Mouse (Mus musculus) ES-E14 (cell line): ENCODE results near the gene Tmem229b. TPM values are rescaled to one million over a fixed set of nuclear protein-coding genes. Genes with fewer than 3 reads are reported as not detected.
"Not testable (repeated sequence)": the region's sequence is repeated elsewhere in the genome, so short reads cannot be mapped to it uniquely, and the experiment has no call there.

Source experiments
- DNase-seq: peaks from one replicate; pipeline ENCODE4 v3.0.0-alpha.2; 2013; ENCODE audit warnings: low read depth, low spot score
- H3K27ac ChIP-seq: 2 replicates; pipeline ENCODE4 v1.5.1; 2012; ENCODE audit warnings: low read depth, mild to moderate bottlenecking, low read length, moderate library complexity, mixed read lengths; ENCODE audit not compliant: poor library complexity, insufficient read depth, severe bottlenecking
- H3K36me3 ChIP-seq: 2 replicates; pipeline ENCODE4 v1.6.1; 2012; ENCODE audit warnings: mild to moderate bottlenecking, low read length, moderate library complexity, mixed read lengths; ENCODE audit not compliant: control insufficient read depth, poor library complexity, insufficient read depth, severe bottlenecking
- H3K4me1 ChIP-seq, 2 experiments: fragments of 150-350 bp in 1 of 2; sonication (generic) in 1 of 2; 2 replicates each; pipeline ENCODE4 v1.6.1; 2012; ENCODE audit warnings: low read length in 2 of 2, mild to moderate bottlenecking in 1 of 2, mixed read lengths in 1 of 2; ENCODE audit not compliant: control insufficient read depth in 2 of 2, insufficient read depth in 2 of 2, poor library complexity in 1 of 2
- H3K4me3 ChIP-seq, 2 experiments: fragments of 150-350 bp in 1 of 2; sonication (generic) in 1 of 2; 2 replicates each; pipeline ENCODE4 v1.5.1; 2012; ENCODE audit warnings: low read length in 2 of 2, low read depth in 1 of 2, mild to moderate bottlenecking in 1 of 2, mixed read lengths in 1 of 2; ENCODE audit not compliant: insufficient read depth in 1 of 2, poor library complexity in 1 of 2, severe bottlenecking in 1 of 2
- H3K9ac ChIP-seq: 2 replicates; pipeline ENCODE4 v1.6.1; 2012; ENCODE audit warnings: low read depth, mild to moderate bottlenecking, low read length, mixed read lengths; ENCODE audit not compliant: poor library complexity, insufficient read depth, severe bottlenecking
- H3K9me3 ChIP-seq: fragments of 150-350 bp; sonication (generic); 2 replicates; pipeline ENCODE4 v1.6.1; 2012; ENCODE audit warnings: low read depth, mild to moderate bottlenecking, low read length; ENCODE audit not compliant: control insufficient read depth, insufficient read depth
- CHD2 ChIP-seq: IDR thresholded peaks from 2 replicates; pipeline ENCODE4 v1.6.1; 2014; ENCODE audit warnings: mild to moderate bottlenecking, low read depth, low read length, inconsistent platforms
- HCFC1 ChIP-seq: IDR thresholded peaks from 2 replicates; pipeline ENCODE4 v1.6.1; 2012; ENCODE audit warnings: low read length, inconsistent platforms, borderline replicate concordance; ENCODE audit not compliant: insufficient read depth
- MAFK ChIP-seq: IDR thresholded peaks from 2 replicates; pipeline ENCODE4 v1.6.1; 2014; ENCODE audit warnings: mild to moderate bottlenecking, low read depth, low read length, inconsistent platforms; ENCODE audit not compliant: insufficient read depth
- ZC3H11A ChIP-seq: IDR thresholded peaks from 2 replicates; pipeline ENCODE4 v1.6.1; 2012; ENCODE audit warnings: low read depth, mild to moderate bottlenecking, inconsistent platforms, low read length, borderline replicate concordance
- ZNF384 ChIP-seq: IDR thresholded peaks from 2 replicates; pipeline ENCODE4 v1.6.1; 2012; ENCODE audit warnings: low read depth, low read length, inconsistent platforms
- in situ Hi-C, 2 experiments: fragments of 600-800 bp; cut with MboI; formaldehyde crosslinking; loops; one replicate each; pipeline ENCODE4 v1.15.1; 2025; ENCODE audit warnings: low sequenced_read_pairs in 2 of 2, inconsistent platforms in 1 of 2; ENCODE audit not compliant: unreplicated experiment in 2 of 2
- total RNA-seq: library from RNA; depleted of rRNA; stranded (reverse); fragments of 300-350 nt; gene quantifications from 2 replicates; pipeline ENCODE4 v1.2.3, GENCODE M21; 2012

Gene Tmem229b
- total RNA-seq, 1 experiment, result 6.1 TPM

DNA sequence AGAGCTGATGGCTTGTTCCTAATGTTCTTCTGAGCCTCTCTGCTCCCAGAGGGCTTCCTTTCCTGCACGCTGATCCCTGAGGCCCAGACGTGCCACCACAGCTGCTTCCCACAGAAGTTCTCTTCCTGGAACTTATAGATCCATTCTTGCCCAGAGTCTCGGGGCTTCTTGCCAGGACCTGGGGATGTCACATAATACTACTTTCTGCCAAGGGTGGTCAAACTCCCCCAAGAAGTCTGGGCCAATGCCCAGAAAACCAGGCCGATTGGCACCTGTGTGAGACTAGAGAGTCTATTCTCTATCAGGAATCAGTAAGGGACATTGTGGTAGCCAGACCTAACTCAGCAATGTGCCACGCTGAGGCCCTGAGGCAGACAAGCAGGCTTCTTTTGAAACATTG is 80.1 kb downstream of the Tmem229b start:
- no peak overlapping the region for H3K9ac ChIP-seq

DNA sequence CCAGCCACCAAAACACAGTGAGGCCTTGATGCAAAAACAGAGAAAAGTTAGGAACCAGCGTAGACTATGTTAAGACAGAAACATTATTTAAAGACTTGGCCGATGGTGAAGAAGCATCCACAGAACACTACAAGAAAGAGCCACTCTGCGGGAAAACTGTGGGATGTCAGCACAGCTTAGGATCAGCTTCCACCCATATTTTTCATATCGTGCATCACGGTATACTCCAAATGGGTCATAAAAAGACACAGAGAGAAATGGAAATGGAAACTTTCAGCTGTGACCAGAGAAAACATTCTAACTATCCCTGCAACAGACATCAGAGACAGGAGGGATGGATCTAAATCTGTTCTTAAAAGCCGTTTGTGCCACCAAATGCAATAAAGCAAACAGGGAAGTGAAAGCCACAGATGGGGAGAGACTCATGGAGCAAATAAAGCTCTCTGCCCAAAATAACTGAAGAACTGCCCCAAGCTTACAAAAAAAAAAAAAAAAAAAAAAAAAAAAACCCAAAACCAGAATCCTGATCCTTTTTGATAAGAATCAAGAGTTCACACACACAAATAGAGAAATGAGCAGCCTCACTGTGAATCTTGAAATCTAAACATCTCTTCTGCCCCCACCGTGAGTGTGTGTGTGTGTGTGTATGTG is 83.8 kb downstream of the Tmem229b start:
- Histone ChIP-seq H3K9me3 (no peaks in the 10 kb centered on the region), H3K9ac (no peak overlapping the region), H3K4me3 (no peak overlapping the region), H3K4me1 (no peaks in the 10 kb centered on the region), H3K36me3 (no peaks in the 10 kb centered on the region), H3K27ac (no peak overlapping the region)
- no peak for DNase-seq
- no peak for TF ChIP-seq HCFC1
- no peak for TF ChIP-seq ZNF384
- no peak for TF ChIP-seq MAFK
- no peak for TF ChIP-seq CHD2
- TF ChIP-seq ZC3H11A, result no peak
- in situ Hi-C loops, result loop anchor here in 1 of 2 experiments (5.0 kb wide), 1 partner anchor 174 kb away; no protein-coding TSS in a partner anchor

More for the DNA sequence above, 80.1 kb downstream of the Tmem229b start:
- no peak overlapping the region for H3K27ac ChIP-seq
- TF ChIP-seq ZC3H11A, result no peak
- no peak for TF ChIP-seq CHD2
- TF ChIP-seq MAFK, result no peak
- TF ChIP-seq ZNF384, result no peak
- H3K9me3 ChIP-seq, result no peaks in the 10 kb centered on the region
- no peak for DNase-seq
- H3K36me3 ChIP-seq, result no peaks in the 10 kb centered on the region
- in situ Hi-C loops, result no loop called here
- H3K4me1 ChIP-seq, result no peaks in the 10 kb centered on the region
- no peak overlapping the region for H3K4me3 ChIP-seq

GRCm38 (mm10) chr12:78922977-78923376 is 84.5 kb downstream of the Tmem229b start:
- not testable (repeated sequence) for H3K9me3 ChIP-seq, H3K9ac ChIP-seq, H3K27ac ChIP-seq, DNase-seq, H3K36me3 ChIP-seq, H3K4me1 ChIP-seq, H3K4me3 ChIP-seq
- in situ Hi-C loops, result loop anchor here in 1 of 2 experiments (5.0 kb wide), 1 partner anchor 174 kb away; no protein-coding TSS in a partner anchor

DNA sequence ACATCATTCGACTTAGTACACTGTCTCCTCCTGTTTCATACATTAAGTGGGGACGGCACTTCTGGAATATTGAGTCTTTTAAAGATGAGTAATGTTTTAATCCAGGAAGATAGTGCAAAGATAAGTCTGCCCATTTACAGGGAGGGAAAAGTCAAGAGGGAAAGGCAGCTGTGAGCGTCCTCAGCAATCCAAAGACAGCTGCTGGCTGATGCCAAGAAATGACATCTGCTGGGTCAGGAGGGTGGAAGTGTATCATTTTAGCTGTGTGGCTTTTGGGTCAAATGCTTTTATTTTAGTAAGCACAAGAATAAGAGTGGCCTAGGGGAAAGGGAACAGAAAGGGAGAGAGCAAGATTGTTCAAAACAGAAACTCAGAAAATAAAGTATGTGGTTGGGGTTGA is 85.4 kb downstream of the Tmem229b start:
- Histone ChIP-seq H3K36me3 (no peaks in the 10 kb centered on the region), H3K4me1 (no peaks in the 10 kb centered on the region), H3K9ac (no peak overlapping the region), H3K9me3 (no peaks in the 10 kb centered on the region), H3K4me3 (no peak overlapping the region), H3K27ac (no peak overlapping the region)
- TF ChIP-seq MAFK (no peak), ZNF384 (no peak), ZC3H11A (no peak)
- in situ Hi-C loops, result loop anchor here in 1 of 2 experiments (5.0 kb wide), 1 partner anchor 175 kb away; no protein-coding TSS in a partner anchor
- no peak for DNase-seq

GRCm38 (mm10) chr12:78921421-78921820 is 86.0 kb downstream of the Tmem229b start:
- no peaks in the 10 kb centered on the region for H3K9me3 ChIP-seq
- no peak for DNase-seq

More at GRCm38 (mm10) chr12:78921421-78921820, 86.0 kb downstream of the Tmem229b start:
- H3K36me3 ChIP-seq, result no peaks in the 10 kb centered on the region
- TF ChIP-seq HCFC1 (no peak), ZNF384 (no peak), ZC3H11A (no peak), MAFK (no peak), CHD2 (no peak)
- H3K27ac ChIP-seq, result no peak overlapping the region
- H3K4me3 ChIP-seq, result no peak overlapping the region
- H3K9ac ChIP-seq, result no peak overlapping the region
- in situ Hi-C loops, result loop anchor here in 1 of 2 experiments (5.0 kb wide), 1 partner anchor 176 kb away; no protein-coding TSS in a partner anchor
- no peaks in the 10 kb centered on the region for H3K4me1 ChIP-seq
